Mouse (Mus musculus): Measurements from ENCODE around the gene Pls1. TPM values are rescaled to one million over a fixed set of nuclear protein-coding genes. Genes with fewer than 3 reads are reported as not detected.

Gene Pls1
- total and polyA plus RNA-seq, 3 experiments = 0.16 TPM; not detected in 2

GRCm38 (mm10) chr9:95854891-95855290 lies 9.8 kb upstream of the Pls1 start:
- H3K9me3 ChIP-seq (replicated peaks) = no peaks in the 10 kb centered on the region
- DNase-seq (ENCODE audit: low spot score) (no peak), ATAC-seq (ENCODE audit: extremely low read depth, insufficient number of reproducible peaks, low FRiP score, poor library complexity, severe bottlenecking) (no peak)
- H3K36me3 ChIP-seq (replicated peaks) = no peaks in the 10 kb centered on the region
- peaks cover 4% of the 10 kb centered on the region; the same call in 1 of the 2 replicates for H3K27me3 ChIP-seq (ENCODE audit: insufficient read depth, low read length)
- H3K4me1 ChIP-seq (ENCODE audit: insufficient read depth, low read depth, low read length) = peaks cover 13% of the 10 kb centered on the region
- TF ChIP-seq GATA1 (IDR thresholded peaks at IDR 0.05; ENCODE audit: borderline replicate concordance, low read length) (no peak), TAL1 (conservative IDR thresholded peaks at IDR 0.05; ENCODE audit: low read depth, low read length) (no peak), GATA2 (IDR thresholded peaks at IDR 0.05; ENCODE audit: borderline replicate concordance, low read depth, low read length) (no peak), POLR2AphosphoS5 (IDR thresholded peaks at IDR 0.05; ENCODE audit: insufficient replicate concordance, low read depth, low read length) (no peak), CTCF (IDR thresholded peaks at IDR 0.05; ENCODE audit: low read depth, low read length) (no peak)
- H3K4me3 ChIP-seq (ENCODE audit: low read depth, low read length) = no peak overlapping the region

DNA sequence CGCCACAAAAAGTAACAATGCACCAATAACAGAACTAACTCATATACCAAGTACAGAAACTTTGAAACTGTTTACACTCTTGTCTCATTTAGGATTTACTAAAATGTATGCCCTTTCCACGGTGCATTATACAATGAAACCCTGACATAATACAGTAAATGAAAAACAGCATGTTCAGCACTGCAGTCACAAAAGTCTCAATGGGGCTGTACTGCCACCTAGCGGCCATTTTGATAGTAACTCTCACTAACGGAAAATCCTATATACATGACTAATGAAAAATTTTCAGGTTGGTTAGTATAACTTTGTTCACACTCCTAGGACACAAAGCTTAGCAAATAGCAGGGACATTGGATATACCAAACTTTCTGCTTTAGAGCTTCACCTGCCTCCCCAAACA lies 7.8 kb upstream of the Pls1 start:
- Histone ChIP-seq H3K36me3 (replicated peaks) (no peaks in the 10 kb centered on the region), H3K27me3 (ENCODE audit: insufficient read depth, low read length) (peaks cover 4% of the 10 kb centered on the region; the same call in 1 of the 2 replicates), H3K4me3 (ENCODE audit: low read depth, low read length) (no peak overlapping the region), H3K4me1 (ENCODE audit: insufficient read depth, low read depth, low read length) (peaks cover 10% of the 10 kb centered on the region), H3K9me3 (replicated peaks) (no peaks in the 10 kb centered on the region)
- DNase-seq (ENCODE audit: low spot score) (peak; percentile 10), ATAC-seq (ENCODE audit: extremely low read depth, insufficient number of reproducible peaks, low FRiP score, poor library complexity, severe bottlenecking) (peak; percentile 45; the same call in 1 of the 2 replicates)
- TF ChIP-seq CTCF (IDR thresholded peaks at IDR 0.05; ENCODE audit: low read depth, low read length) (peak; percentile 52), GATA1 (IDR thresholded peaks at IDR 0.05; ENCODE audit: borderline replicate concordance, low read length) (no peak)

DNA sequence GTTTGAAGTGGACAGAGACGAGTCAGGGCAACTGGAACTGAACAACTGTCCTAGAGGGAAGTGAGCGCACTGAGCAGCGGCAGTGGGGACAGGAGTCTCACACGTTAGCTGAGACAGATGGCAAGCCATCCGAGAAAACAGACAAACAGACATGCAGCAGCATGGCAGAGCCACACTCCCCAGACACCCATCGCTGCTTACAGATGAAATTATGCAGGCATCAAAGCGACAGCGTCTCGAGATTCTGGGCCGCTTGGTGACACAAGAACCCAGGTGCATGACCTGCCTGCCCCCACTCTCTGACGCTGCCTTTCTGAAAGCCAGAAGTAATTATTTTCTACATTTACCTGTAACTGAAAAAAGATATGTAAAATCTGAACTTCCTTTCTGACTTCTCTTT lies 6.6 kb upstream of the Pls1 start:
- no peak for DNase-seq (ENCODE audit: low spot score)

GRCm38 (mm10) chr9:95845711-95846110 lies 600 bp upstream of the Pls1 start:
- H3K27me3 ChIP-seq (ENCODE audit: insufficient read depth, low read length) = peaks cover 24% of the 10 kb centered on the region
- H3K36me3 ChIP-seq (replicated peaks) = no peaks in the 10 kb centered on the region
- TF ChIP-seq POLR2AphosphoS5 (IDR thresholded peaks at IDR 0.05; ENCODE audit: insufficient replicate concordance, low read depth, low read length) (no peak), GATA2 (IDR thresholded peaks at IDR 0.05; ENCODE audit: borderline replicate concordance, low read depth, low read length) (no peak), GATA1 (IDR thresholded peaks at IDR 0.05; ENCODE audit: borderline replicate concordance, low read length) (no peak), TAL1 (conservative IDR thresholded peaks at IDR 0.05; ENCODE audit: low read depth, low read length) (no peak), CTCF (IDR thresholded peaks at IDR 0.05; ENCODE audit: low read depth, low read length) (no peak)
- peaks cover 5% of the 10 kb centered on the region; the same call in 1 of the 2 replicates for H3K4me1 ChIP-seq (ENCODE audit: insufficient read depth, low read depth, low read length)
- no peaks in the 10 kb centered on the region for H3K9me3 ChIP-seq (replicated peaks)
- no peak for ATAC-seq (ENCODE audit: extremely low read depth, insufficient number of reproducible peaks, low FRiP score, poor library complexity, severe bottlenecking)
- DNase-seq (ENCODE audit: low spot score) = no peak
- H3K4me3 ChIP-seq (ENCODE audit: low read depth, low read length) = no peak overlapping the region

More for the DNA sequence above, 6.6 kb upstream of the Pls1 start:
- Histone ChIP-seq H3K9me3 (replicated peaks) (no peaks in the 10 kb centered on the region), H3K27me3 (ENCODE audit: insufficient read depth, low read length) (peaks cover 4% of the 10 kb centered on the region; the same call in 1 of the 2 replicates), H3K4me3 (ENCODE audit: low read depth, low read length) (no peak overlapping the region), H3K4me1 (ENCODE audit: insufficient read depth, low read depth, low read length) (peaks cover 4% of the 10 kb centered on the region), H3K36me3 (replicated peaks) (no peaks in the 10 kb centered on the region)
- no peak for ATAC-seq (ENCODE audit: extremely low read depth, insufficient number of reproducible peaks, low FRiP score, poor library complexity, severe bottlenecking)
- no peak for TF ChIP-seq POLR2AphosphoS5 (IDR thresholded peaks at IDR 0.05; ENCODE audit: insufficient replicate concordance, low read depth, low read length)
- TF ChIP-seq GATA1 (IDR thresholded peaks at IDR 0.05; ENCODE audit: borderline replicate concordance, low read length) = no peak
- TF ChIP-seq TAL1 (conservative IDR thresholded peaks at IDR 0.05; ENCODE audit: low read depth, low read length) = no peak
- TF ChIP-seq CTCF (IDR thresholded peaks at IDR 0.05; ENCODE audit: low read depth, low read length) = no peak
- no peak for TF ChIP-seq GATA2 (IDR thresholded peaks at IDR 0.05; ENCODE audit: borderline replicate concordance, low read depth, low read length)

DNA sequence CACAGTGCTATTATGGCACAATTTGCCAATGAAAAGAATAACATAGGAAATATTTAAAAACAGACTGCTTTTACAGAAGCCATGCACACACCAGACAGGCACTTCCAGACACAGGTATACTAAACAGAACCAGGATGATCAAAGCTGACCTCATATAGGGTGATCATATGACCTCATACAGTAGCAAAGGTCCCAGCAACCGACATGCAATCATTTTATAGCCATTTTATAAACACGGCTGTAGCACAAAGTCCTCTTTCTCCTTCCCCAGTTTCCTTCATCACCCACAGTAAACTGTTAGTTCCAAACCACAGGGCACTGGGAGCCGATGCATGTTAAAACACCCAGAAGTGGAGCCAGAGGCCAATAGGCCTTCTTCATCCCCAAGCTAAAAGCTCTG lies 5.7 kb downstream of the Pls1 start:
- Histone ChIP-seq H3K4me1 (ENCODE audit: insufficient read depth, low read depth, low read length) (no peaks in the 10 kb centered on the region), H3K4me3 (ENCODE audit: low read depth, low read length) (no peak overlapping the region)

DNA sequence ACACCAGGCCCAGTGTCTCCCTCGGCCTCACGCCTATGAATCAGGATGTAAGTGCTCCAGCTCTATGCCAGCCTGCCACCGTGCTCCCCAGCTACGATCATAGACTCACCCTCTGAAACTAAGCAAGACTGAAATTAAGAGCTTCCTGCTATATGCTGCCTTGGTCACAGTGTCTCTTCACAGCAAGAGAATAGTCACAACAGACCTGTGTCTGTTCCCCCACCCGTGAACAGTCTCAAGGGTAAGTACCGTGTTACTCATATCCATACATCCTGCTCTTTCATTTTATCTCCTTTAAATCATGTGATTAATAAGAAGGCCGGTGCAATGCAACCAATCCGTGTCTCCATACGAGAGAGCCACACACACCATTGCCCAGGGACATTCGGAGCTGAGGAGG lies 9.4 kb downstream of the Pls1 start:
- TF ChIP-seq TAL1 (conservative IDR thresholded peaks at IDR 0.05; ENCODE audit: low read depth, low read length) (no peak), POLR2AphosphoS5 (IDR thresholded peaks at IDR 0.05; ENCODE audit: insufficient replicate concordance, low read depth, low read length) (no peak), GATA1 (IDR thresholded peaks at IDR 0.05; ENCODE audit: borderline replicate concordance, low read length) (no peak), CTCF (IDR thresholded peaks at IDR 0.05; ENCODE audit: low read depth, low read length) (no peak), GATA2 (IDR thresholded peaks at IDR 0.05; ENCODE audit: borderline replicate concordance, low read depth, low read length) (no peak)
- H3K4me1 ChIP-seq (ENCODE audit: insufficient read depth, low read depth, low read length) = no peaks in the 10 kb centered on the region
- ATAC-seq (ENCODE audit: extremely low read depth, insufficient number of reproducible peaks, low FRiP score, poor library complexity, severe bottlenecking) = no peak
- H3K9me3 ChIP-seq (replicated peaks) = no peaks in the 10 kb centered on the region
- H3K4me3 ChIP-seq (ENCODE audit: low read depth, low read length) = no peak overlapping the region
- H3K27me3 ChIP-seq (ENCODE audit: insufficient read depth, low read length) = peaks cover 15% of the 10 kb centered on the region
- H3K36me3 ChIP-seq (replicated peaks) = no peaks in the 10 kb centered on the region
- DNase-seq (ENCODE audit: low spot score) = no peak

More for the DNA sequence above, 5.7 kb downstream of the Pls1 start:
- Histone ChIP-seq H3K36me3 (replicated peaks) (no peaks in the 10 kb centered on the region), H3K27me3 (ENCODE audit: insufficient read depth, low read length) (peaks cover 20% of the 10 kb centered on the region), H3K9me3 (replicated peaks) (no peaks in the 10 kb centered on the region)
- ATAC-seq (ENCODE audit: extremely low read depth, insufficient number of reproducible peaks, low FRiP score, poor library complexity, severe bottlenecking) (no peak), DNase-seq (ENCODE audit: low spot score) (no peak)
- TF ChIP-seq TAL1 (conservative IDR thresholded peaks at IDR 0.05; ENCODE audit: low read depth, low read length) = no peak
- TF ChIP-seq GATA1 (IDR thresholded peaks at IDR 0.05; ENCODE audit: borderline replicate concordance, low read length) = no peak
- TF ChIP-seq GATA2 (IDR thresholded peaks at IDR 0.05; ENCODE audit: borderline replicate concordance, low read depth, low read length) = no peak
- no peak for TF ChIP-seq CTCF (IDR thresholded peaks at IDR 0.05; ENCODE audit: low read depth, low read length)
- TF ChIP-seq POLR2AphosphoS5 (IDR thresholded peaks at IDR 0.05; ENCODE audit: insufficient replicate concordance, low read depth, low read length) = no peak
